Mouse (Mus musculus) monocyte, adult 2 months (primary cell): Measurements from ENCODE around the gene Pnpla2.
"Not testable (repeated sequence)": the region's sequence is repeated elsewhere in the genome, so short reads cannot be mapped to it uniquely, and the experiment has no call there.

ENCODE experiments used
- DNase-seq, 2 experiments: peaks; one replicate each; pipeline ENCODE4 v3.0.0; 2022; ENCODE audit warnings: low spot score in 2 of 2, low read depth in 1 of 2

Pnpla2 gene

GRCm38 (mm10) chr7:141446374-141446773 is 8.6 kb upstream of the Pnpla2 start:
- not testable (repeated sequence) for DNase-seq

- DNase-seq = peak; percentile 79 to 92
Measured at GRCm38 (mm10) chr7:141447110-141447991, 7.6 kb upstream of the Pnpla2 start, which contains the start of gene Rplp2. TSS of gene Rplp2 (plus strand) at chr7:141447370.

GRCm38 (mm10) chr7:141451928-141452327 is 3.1 kb upstream of the Pnpla2 start:
- no peak for DNase-seq

GRCm38 (mm10) chr7:141453636-141454035 is 1.4 kb upstream of the Pnpla2 start:
- no peak for DNase-seq

- DNase-seq = no peak
Measured at GRCm38 (mm10) chr7:141455610-141456314, 764 bp downstream of the Pnpla2 start.

GRCm38 (mm10) chr7:141456739-141457138 is 1.7 kb downstream of the Pnpla2 start:
- no peak for DNase-seq

GRCm38 (mm10) chr7:141457236-141457635 is 2.2 kb downstream of the Pnpla2 start:
- DNase-seq = no peak

- no peak for DNase-seq
Measured at GRCm38 (mm10) chr7:141457986-141458660, 3.1 kb downstream of the Pnpla2 start.

GRCm38 (mm10) chr7:141458661-141459060 is 3.7 kb downstream of the Pnpla2 start:
- no peak for DNase-seq

GRCm38 (mm10) chr7:141459301-141459711 is 4.3 kb downstream of the Pnpla2 start:
- DNase-seq = no peak

- DNase-seq = no peak
Measured at GRCm38 (mm10) chr7:141460001-141460390, 5.0 kb downstream of the Pnpla2 start.

- DNase-seq = no peak
Measured at GRCm38 (mm10) chr7:141460391-141461113, 5.6 kb downstream of the Pnpla2 start, which contains the start of gene Cracr2b. TSS of gene Cracr2b (plus strand) at chr7:141461094.

- no peak for DNase-seq
Measured at GRCm38 (mm10) chr7:141461521-141462332, 6.7 kb downstream of the Pnpla2 start.

GRCm38 (mm10) chr7:141462333-141462821 is 7.4 kb downstream of the Pnpla2 start:
- DNase-seq = no peak

- no peak for DNase-seq
Measured at GRCm38 (mm10) chr7:141463824-141464602, 9.0 kb downstream of the Pnpla2 start.

GRCm38 (mm10) chr7:141464603-141465201 is 9.7 kb downstream of the Pnpla2 start:
- no peak for DNase-seq

- no peak for DNase-seq
Measured at GRCm38 (mm10) chr7:141465388-141466044, 10.5 kb downstream of the Pnpla2 start.

- DNase-seq = no peak
Measured at GRCm38 (mm10) chr7:141466045-141466394, 11.0 kb downstream of the Pnpla2 start.
